Mouse (Mus musculus) myocyte (in vitro differentiated cells): Measurements from ENCODE around the gene Ttc12. TPM values are rescaled to one million over a fixed set of nuclear protein-coding genes. Genes with fewer than 3 reads are reported as not detected.

Experiments
- H3K27me3 ChIP-seq: one replicate; pipeline ENCODE4 v1.6.1; 2011; ENCODE audit not compliant: control insufficient read depth, insufficient read depth, insufficient read length
- H3K36me3 ChIP-seq: one replicate; pipeline ENCODE4 v1.6.1; 2011; ENCODE audit not compliant: control insufficient read depth, insufficient read depth
- H3K4me2 ChIP-seq: one replicate; pipeline ENCODE4 v1.6.1; 2011; ENCODE audit warnings: low read depth, control low read depth
- H3K4me3 ChIP-seq: one replicate; pipeline ENCODE4 v1.5.1; 2011; ENCODE audit warnings: mild to moderate bottlenecking, control low read depth, moderate library complexity
- H3K79me2 ChIP-seq: one replicate; pipeline ENCODE4 v1.6.1; 2011; ENCODE audit not compliant: control insufficient read depth, insufficient read depth
- H3ac ChIP-seq: one replicate; pipeline ENCODE4 v1.6.1; 2011; ENCODE audit not compliant: control insufficient read depth, insufficient read length
- CEBPB ChIP-seq: IDR thresholded peaks from 2 replicates; pipeline ENCODE4 v1.6.1; 2011; ENCODE audit warnings: mild to moderate bottlenecking, moderate library complexity; ENCODE audit not compliant: poor library complexity, insufficient read depth, severe bottlenecking
- E2F4 ChIP-seq: IDR thresholded peaks from one replicate; pipeline ENCODE4 v1.6.1; 2011; ENCODE audit warnings: mild to moderate bottlenecking, control low read depth, moderate library complexity; ENCODE audit not compliant: insufficient read depth
- MAX ChIP-seq: IDR thresholded peaks from one replicate; pipeline ENCODE4 v1.6.1; 2011; ENCODE audit warnings: low read depth, mild to moderate bottlenecking, control low read depth
- MYOD1 ChIP-seq, 3 experiments: IDR thresholded peaks; one replicate each; pipeline ENCODE4 v1.6.1; 2011; ENCODE audit warnings: control low read depth in 2 of 3, low read depth in 2 of 3, mild to moderate bottlenecking in 2 of 3, moderate library complexity in 1 of 3; ENCODE audit not compliant: insufficient read length in 2 of 3, control insufficient read depth in 1 of 3
- MYOG ChIP-seq, 3 experiments: IDR thresholded peaks; one replicate each; pipeline ENCODE4 v1.6.1; 2011; ENCODE audit warnings: control low read depth in 2 of 3, low read depth in 2 of 3, mild to moderate bottlenecking in 2 of 3; ENCODE audit not compliant: insufficient read length in 2 of 3, control insufficient read depth in 1 of 3, insufficient read depth in 1 of 3
- POLR2A ChIP-seq: IDR thresholded peaks from one replicate; pipeline ENCODE4 v1.6.1; 2011; ENCODE audit warnings: low read depth, mild to moderate bottlenecking, control low read depth, moderate library complexity; ENCODE audit not compliant: insufficient read length
- POLR2AphosphoS2 ChIP-seq: IDR thresholded peaks from one replicate; pipeline ENCODE4 v1.6.1; 2011; ENCODE audit warnings: low read depth, control low read depth; ENCODE audit not compliant: insufficient read length
- REST ChIP-seq: IDR thresholded peaks from one replicate; pipeline ENCODE4 v1.6.1; 2011; ENCODE audit warnings: mild to moderate bottlenecking, control low read depth, moderate library complexity; ENCODE audit not compliant: insufficient read depth, insufficient read length
- SRF ChIP-seq: IDR thresholded peaks from one replicate; pipeline ENCODE4 v1.6.1; 2011; ENCODE audit warnings: low read depth; ENCODE audit not compliant: control insufficient read depth, insufficient read length
- TCF12 ChIP-seq: IDR thresholded peaks from one replicate; pipeline ENCODE4 v1.6.1; 2011; ENCODE audit warnings: mild to moderate bottlenecking, control low read depth; ENCODE audit not compliant: poor library complexity, insufficient read depth, severe bottlenecking
- TCF3 ChIP-seq: IDR thresholded peaks from one replicate; pipeline ENCODE4 v1.6.1; 2011; ENCODE audit warnings: low read depth, control low read depth; ENCODE audit not compliant: insufficient read length
- USF1 ChIP-seq: IDR thresholded peaks from one replicate; pipeline ENCODE4 v1.6.1; 2011; ENCODE audit warnings: low read depth, mild to moderate bottlenecking, control low read depth, moderate library complexity
- polyA plus RNA-seq: library from polyadenylated mRNA; unstranded; fragments of >200 nt; fragmentation: generic; extraction: Trizol; gene quantifications from one replicate; pipeline ENCODE4 v1.2.1, GENCODE M21; 2012; ENCODE audit warnings: missing spikeins

Ttc12 gene
- polyA plus RNA-seq, 1 experiment = 4.1 TPM

DNA sequence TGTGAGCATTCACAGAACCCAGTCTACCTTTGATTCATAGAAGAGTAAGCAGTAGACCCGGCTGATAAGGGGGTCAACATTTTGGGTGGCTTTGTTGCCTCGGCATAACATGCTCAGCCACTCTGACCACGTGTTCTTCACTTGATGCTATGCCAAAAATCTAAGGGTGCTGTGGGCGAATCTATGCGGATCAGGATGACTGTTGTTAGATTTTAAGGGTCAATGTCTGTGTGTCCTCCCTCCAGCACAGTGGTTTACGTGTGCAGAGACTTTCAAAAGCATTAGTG is 1.6 kb upstream of the Ttc12 start:
- Histone ChIP-seq H3K79me2 (no peaks in the 10 kb centered on the region), H3K4me2 (peak overlapping the region; percentile 32), H3K27me3 (no peaks in the 10 kb centered on the region), H3K4me3 (no peak overlapping the region), H3ac (no peak overlapping the region), H3K36me3 (no peaks in the 10 kb centered on the region)
- no peak for TF ChIP-seq REST
- TF ChIP-seq SRF = no peak
- TF ChIP-seq MYOD1 (IDR thresholded peaks at IDR 0.05; ENCODE audit: control insufficient read depth in 1 of 3, insufficient read length in 2 of 3, low read depth in 2 of 3) = no peak
- no peak for TF ChIP-seq USF1
- TF ChIP-seq TCF3 = no peak
- TF ChIP-seq POLR2AphosphoS2 = no peak
- no peak for TF ChIP-seq TCF12
- no peak for TF ChIP-seq POLR2A
- TF ChIP-seq E2F4 = no peak
- TF ChIP-seq CEBPB = no peak
- TF ChIP-seq MAX = no peak

DNA sequence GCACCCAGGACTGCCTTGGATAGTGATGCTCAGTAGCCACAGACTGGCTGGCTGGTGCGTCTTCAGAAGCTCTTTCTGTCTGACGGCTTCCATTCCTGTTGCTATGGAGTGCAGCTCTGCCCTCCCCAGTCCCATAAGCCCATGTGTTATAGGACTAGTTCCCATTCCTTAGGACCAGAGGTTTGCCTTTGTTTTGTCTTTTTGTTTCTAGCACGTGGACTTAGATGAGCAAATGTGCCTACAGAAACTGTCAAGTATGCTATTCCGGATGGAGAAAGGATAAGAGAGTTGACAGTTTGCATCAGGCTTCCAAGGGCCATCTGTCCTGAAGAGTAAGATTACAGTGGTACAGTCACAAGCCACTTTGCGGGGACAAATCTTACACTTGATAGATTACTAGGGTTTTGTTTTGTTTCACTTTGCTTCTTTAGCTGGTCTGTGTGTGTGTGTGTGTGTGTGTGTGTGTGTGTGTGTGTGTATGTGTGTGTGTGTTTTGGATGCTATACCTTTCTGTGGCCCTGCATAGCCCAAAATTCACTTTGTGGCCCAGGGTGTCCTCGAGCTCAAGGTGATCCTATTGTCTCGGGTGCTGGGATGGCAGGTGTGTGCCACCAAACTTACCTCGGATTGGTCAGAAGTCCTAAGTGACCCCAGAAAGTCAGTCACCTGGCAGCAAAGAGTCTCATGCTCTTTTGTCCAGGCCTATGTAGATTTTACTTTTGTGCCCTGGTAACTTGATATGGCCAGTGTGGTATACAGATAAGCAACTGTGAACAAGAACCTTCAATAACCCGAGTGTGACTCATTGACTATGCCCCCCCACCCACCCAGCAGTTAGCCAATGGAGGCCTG is 1.0 kb upstream of the Ttc12 start:
- Histone ChIP-seq H3K4me2 (peak overlapping the region; percentile 80), H3K79me2 (no peaks in the 10 kb centered on the region), H3ac (no peak overlapping the region), H3K4me3 (peak overlapping the region; percentile 51), H3K36me3 (no peaks in the 10 kb centered on the region), H3K27me3 (no peaks in the 10 kb centered on the region)
- TF ChIP-seq SRF (no peak), REST (no peak), POLR2A (no peak), USF1 (no peak), TCF3 (no peak), E2F4 (no peak), MYOD1 (IDR thresholded peaks at IDR 0.05; ENCODE audit: control insufficient read depth in 1 of 3, insufficient read length in 2 of 3, low read depth in 2 of 3) (no peak), CEBPB (no peak), TCF12 (no peak), POLR2AphosphoS2 (no peak), MYOG (IDR thresholded peaks at IDR 0.05; ENCODE audit: control insufficient read depth in 1 of 3, insufficient read depth in 1 of 3, insufficient read length in 2 of 3, low read depth in 2 of 3) (no peak), MAX (no peak)

DNA sequence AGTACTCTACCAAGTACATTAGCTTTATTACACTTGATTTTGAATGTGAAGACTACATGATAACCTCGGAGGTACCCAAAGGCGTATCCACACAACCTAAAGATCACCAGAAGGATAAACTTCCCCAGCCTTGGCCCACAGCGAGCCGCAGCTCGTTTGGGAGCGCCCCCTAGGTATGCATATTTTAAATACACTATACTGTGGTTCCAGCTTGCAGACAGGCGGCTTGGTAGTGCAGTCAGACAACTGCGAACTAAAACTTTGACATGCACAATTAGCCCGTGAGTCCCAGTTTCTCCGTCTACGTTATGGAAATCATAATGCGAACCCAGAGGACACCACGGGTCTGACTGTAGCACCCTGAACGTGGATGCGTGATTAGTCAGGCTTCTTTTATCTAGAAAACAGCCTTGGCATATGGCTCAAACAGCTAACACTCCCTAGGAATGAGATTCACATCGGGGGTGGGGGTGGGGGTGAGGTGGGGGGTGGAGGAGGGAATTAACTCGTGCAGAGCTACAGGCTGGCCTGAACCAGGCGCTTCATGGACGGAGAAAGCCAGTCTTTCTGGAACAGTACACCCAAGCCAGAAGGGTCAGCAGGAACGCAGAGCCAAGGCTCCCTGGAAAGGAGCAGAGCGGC is 654 bp downstream of the Ttc12 start:
- TF ChIP-seq CEBPB (no peak), MYOD1 (IDR thresholded peaks at IDR 0.05; ENCODE audit: control insufficient read depth in 1 of 3, insufficient read length in 2 of 3, low read depth in 2 of 3) (no peak), POLR2AphosphoS2 (no peak), TCF3 (no peak), MAX (no peak), MYOG (IDR thresholded peaks at IDR 0.05; ENCODE audit: control insufficient read depth in 1 of 3, insufficient read depth in 1 of 3, insufficient read length in 2 of 3, low read depth in 2 of 3) (no peak), SRF (no peak), USF1 (no peak), E2F4 (no peak), REST (no peak), POLR2A (no peak), TCF12 (no peak)
- Histone ChIP-seq H3K27me3 (no peaks in the 10 kb centered on the region), H3K4me2 (peak overlapping the region; percentile 80), H3K4me3 (peak overlapping the region; percentile 51), H3K36me3 (no peaks in the 10 kb centered on the region), H3K79me2 (no peaks in the 10 kb centered on the region), H3ac (no peak overlapping the region)

DNA sequence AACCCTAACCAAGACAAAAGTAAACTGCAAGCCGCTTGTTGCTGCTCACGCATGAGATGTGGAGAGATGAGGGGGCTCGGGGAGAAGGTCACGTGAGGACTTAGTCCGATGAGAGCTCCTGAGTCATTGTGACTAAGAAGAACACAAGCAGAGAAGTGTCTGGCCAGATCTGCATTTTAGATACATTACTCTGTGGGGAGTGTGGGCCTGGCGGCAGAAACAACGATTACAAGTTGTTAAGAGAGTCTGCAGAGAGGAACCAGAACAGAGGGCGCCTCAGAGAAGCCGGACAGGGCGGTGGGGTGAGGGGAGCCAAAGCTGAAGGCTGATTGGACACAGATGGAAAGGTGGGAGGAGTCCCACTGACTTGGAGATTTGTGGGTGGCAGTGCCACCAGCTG is 2.7 kb downstream of the Ttc12 start:
- TF ChIP-seq SRF (no peak), TCF3 (no peak), USF1 (peak; percentile 94)
- H3K79me2 ChIP-seq = no peaks in the 10 kb centered on the region
- H3K36me3 ChIP-seq = no peaks in the 10 kb centered on the region
- H3K27me3 ChIP-seq = no peaks in the 10 kb centered on the region
- H3ac ChIP-seq = no peak overlapping the region
- peak overlapping the region; percentile 73 for H3K4me2 ChIP-seq
- H3K4me3 ChIP-seq = no peak overlapping the region
